Mouse (Mus musculus): ENCODE results near the gene Grin2b. TPM values are rescaled to one million over a fixed set of nuclear protein-coding genes. Genes with fewer than 3 reads are reported as not detected.

Grin2b gene
- polyA plus RNA-seq, 1 experiment: 76.8 TPM

DNA sequence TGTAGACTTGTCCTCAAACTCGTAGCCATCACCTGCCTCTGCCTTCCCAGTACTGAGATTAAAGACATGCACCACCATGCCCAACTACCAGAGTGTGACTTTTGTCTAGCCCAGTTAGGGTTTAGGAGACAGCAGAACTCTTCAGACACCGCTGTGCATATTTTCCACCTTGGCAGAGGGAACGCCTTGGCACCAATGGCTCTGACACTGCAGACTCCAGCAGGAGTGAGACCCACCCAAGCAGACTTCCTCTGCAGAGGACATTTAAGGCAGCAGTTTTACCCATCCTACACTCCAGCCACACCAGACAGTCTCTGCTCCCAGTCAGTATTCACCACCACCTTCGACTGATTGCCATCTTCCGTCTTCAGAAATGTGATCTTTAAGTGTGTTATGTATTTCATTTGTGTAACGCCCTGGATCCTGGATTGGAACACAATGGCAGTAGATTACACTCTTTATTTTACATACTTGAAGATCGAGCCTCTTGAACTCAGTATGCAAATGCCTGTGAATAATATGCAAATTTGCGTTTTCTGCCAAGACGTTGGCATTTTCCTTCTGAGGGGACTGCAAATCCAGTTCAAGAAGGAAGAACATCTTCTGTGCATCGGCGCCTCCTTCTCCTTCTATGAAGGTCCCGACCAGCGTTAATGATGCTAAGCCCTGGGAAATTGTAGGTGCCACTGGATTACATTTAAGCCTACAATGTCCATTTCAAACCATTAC lies 100.8 kb downstream of the Grin2b start:
- WGBS: 52% methylated on average over 13 of the region's 13 CpGs
- Histone ChIP-seq H3K4me1 (ENCODE audit: control insufficient read depth, insufficient read depth, low read length) (peaks cover 5% of the 10 kb centered on the region; the same call in 1 of the 2 replicates), H3K27ac (ENCODE audit: insufficient read depth, low read depth, low read length) (no peak overlapping the region)

DNA sequence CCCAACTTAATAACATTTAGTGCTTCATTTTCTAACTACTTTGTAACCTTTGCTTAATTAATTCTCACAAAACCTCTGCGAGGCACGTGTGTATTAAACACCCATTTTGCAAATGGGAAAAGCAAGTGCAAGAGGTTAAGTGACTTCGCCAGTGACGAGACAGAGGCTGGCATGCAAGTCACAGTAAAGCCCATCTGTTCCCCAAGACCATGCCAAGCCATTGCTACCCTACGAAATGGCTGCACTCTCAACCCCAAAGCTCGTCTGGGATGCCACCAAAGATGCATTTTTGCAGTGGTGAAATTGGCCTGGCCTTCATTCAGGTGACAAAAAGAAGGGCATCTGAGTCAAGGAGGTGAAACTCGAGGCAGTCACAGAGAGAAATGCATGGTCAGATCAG lies 103.2 kb downstream of the Grin2b start:
- Histone ChIP-seq H3K4me1 (ENCODE audit: control insufficient read depth, insufficient read depth, low read length) (peaks cover 5% of the 10 kb centered on the region; the same call in 1 of the 2 replicates), H3K4me3 (ENCODE audit: insufficient read depth, low read depth, low read length) (no peak overlapping the region), H3K27ac (ENCODE audit: insufficient read depth, low read depth, low read length) (no peak overlapping the region)
- TF ChIP-seq POLR2A (IDR thresholded peaks at IDR 0.05; ENCODE audit: insufficient read depth, low read depth, low read length) (no peak), CTCF (IDR thresholded peaks at IDR 0.05; ENCODE audit: insufficient read depth, low read depth, low read length) (no peak)
- 79% methylated on average over 7 of the region's 7 CpGs for WGBS

More for the DNA sequence above, 100.8 kb downstream of the Grin2b start:
- H3K4me3 ChIP-seq (ENCODE audit: insufficient read depth, low read depth, low read length): no peak overlapping the region
- TF ChIP-seq POLR2A (IDR thresholded peaks at IDR 0.05; ENCODE audit: insufficient read depth, low read depth, low read length): no peak

DNA sequence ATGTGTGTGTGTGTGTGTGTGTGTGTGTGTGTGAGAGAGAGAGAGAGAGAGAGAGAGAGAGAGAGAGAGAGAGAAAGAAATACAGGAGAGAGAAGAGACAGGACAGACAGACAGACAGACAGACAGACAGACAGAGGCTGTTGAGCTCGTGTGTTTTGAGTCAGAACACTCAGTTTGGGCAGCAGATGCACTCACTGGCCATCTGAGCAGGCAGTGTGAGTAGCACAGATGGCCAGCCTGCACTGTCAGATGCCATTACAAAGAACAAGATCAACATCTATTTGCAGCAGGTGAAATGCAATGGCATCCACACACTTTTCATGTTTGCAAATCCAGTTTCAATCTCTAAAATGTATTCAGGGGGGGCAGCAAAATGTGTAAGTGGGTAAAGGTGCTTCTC lies 120.0 kb downstream of the Grin2b start:
- peaks cover 8% of the 10 kb centered on the region; the same call in 1 of the 2 replicates for H3K4me1 ChIP-seq (ENCODE audit: control insufficient read depth, insufficient read depth, low read length)
- no peak overlapping the region for H3K27ac ChIP-seq (ENCODE audit: insufficient read depth, low read depth, low read length)
- 46% methylated on average over 1 of the region's 1 CpGs for WGBS
- H3K4me3 ChIP-seq (ENCODE audit: insufficient read depth, low read depth, low read length): no peak overlapping the region
- TF ChIP-seq CTCF (IDR thresholded peaks at IDR 0.05; ENCODE audit: insufficient read depth, low read depth, low read length) (no peak), POLR2A (IDR thresholded peaks at IDR 0.05; ENCODE audit: insufficient read depth, low read depth, low read length) (no peak)

DNA sequence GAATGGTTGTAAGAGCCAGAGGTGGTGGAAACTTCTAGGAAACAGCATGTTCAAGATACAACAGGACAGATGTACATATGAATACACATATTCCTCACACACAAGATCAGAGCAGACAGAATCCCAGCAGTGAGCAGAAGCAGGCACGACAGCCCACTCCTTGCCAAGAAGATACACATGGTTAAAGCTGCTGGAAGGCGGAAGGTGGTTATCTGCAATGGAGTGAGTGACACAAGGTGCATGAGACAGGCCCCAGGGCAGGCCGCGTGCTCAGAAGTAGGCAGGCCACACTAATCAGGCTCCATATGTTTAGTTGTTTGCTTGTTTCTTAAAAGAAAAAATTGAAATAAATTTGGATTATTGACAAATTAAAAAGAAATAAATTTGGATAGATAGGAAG lies 123.0 kb downstream of the Grin2b start:
- H3K4me1 ChIP-seq (ENCODE audit: control insufficient read depth, insufficient read depth, low read length): peaks cover 13% of the 10 kb centered on the region; the same call in 1 of the 2 replicates
- 60% methylated on average over 4 of the region's 4 CpGs for WGBS
- H3K4me3 ChIP-seq (ENCODE audit: insufficient read depth, low read depth, low read length): no peak overlapping the region
- TF ChIP-seq CTCF (IDR thresholded peaks at IDR 0.05; ENCODE audit: insufficient read depth, low read depth, low read length): no peak
- no peak for TF ChIP-seq POLR2A (IDR thresholded peaks at IDR 0.05; ENCODE audit: insufficient read depth, low read depth, low read length)
- no peak overlapping the region for H3K27ac ChIP-seq (ENCODE audit: insufficient read depth, low read depth, low read length)

DNA sequence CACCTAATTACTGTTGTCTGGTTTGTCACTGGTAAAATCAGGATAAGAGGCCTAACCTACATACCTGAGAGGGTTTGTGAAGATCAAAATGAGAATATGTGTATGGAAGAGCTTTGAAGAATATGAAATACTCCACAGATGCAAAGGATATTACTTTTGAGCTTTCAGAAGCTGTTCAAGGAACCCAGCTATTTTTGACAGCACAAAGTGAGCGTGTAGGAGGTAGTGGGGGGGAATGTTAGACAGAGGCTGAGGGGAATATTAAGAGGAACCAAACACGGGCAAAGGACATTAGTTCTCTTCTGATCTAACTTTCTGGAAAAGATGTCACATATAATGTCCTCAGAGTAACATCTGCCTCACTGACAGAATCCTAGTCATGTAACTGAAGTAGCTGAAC lies 125.2 kb downstream of the Grin2b start:
- peaks cover 16% of the 10 kb centered on the region; the same call in 1 of the 2 replicates for H3K4me1 ChIP-seq (ENCODE audit: control insufficient read depth, insufficient read depth, low read length)
- TF ChIP-seq POLR2A (IDR thresholded peaks at IDR 0.05; ENCODE audit: insufficient read depth, low read depth, low read length) (no peak), CTCF (IDR thresholded peaks at IDR 0.05; ENCODE audit: insufficient read depth, low read depth, low read length) (no peak)
- WGBS: 61% methylated on average over 2 of the region's 2 CpGs
- no peak overlapping the region for H3K4me3 ChIP-seq (ENCODE audit: insufficient read depth, low read depth, low read length)
- H3K27ac ChIP-seq (ENCODE audit: insufficient read depth, low read depth, low read length): no peak overlapping the region

DNA sequence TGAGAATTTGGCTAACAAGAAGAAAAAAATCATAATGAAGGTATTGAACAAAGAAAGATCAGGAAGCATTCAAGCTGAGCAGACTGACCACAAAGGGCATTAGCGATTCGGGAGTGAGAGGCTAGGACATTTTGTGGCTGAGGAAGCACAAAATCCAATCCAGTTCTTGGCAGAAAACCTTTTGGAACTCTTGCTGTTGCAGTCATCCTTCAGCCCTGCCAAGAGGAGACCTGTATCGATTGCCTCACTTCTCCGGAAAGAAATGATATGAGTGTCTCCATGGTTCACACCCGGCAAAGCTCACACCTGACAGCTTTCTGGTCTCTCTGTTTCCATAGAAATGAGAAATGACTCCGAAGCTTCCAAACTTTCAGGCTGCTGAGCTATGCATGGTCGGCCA lies 127.2 kb downstream of the Grin2b start:
- no peak for TF ChIP-seq CTCF (IDR thresholded peaks at IDR 0.05; ENCODE audit: insufficient read depth, low read depth, low read length)
- TF ChIP-seq POLR2A (IDR thresholded peaks at IDR 0.05; ENCODE audit: insufficient read depth, low read depth, low read length): no peak

DNA sequence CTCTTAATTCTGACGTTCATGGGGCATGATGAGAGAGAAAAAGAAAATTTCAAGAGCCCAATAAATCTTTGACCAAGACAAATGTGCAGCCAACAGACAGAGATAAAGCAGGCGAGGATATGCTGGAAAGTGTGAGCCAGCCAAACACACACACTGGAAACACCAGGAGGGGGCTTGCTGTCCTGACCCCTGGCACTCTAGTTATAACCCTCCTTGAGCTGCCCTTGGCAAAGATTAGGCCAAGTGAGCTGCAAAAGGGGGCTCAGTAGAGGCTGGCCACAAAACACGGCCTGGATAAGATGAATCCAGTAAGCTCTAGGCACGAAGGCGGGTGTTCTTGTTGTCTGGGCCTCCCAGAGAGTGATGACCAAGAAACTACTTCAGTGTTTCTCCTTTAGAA lies 128.8 kb downstream of the Grin2b start:
- Histone ChIP-seq H3K27ac (ENCODE audit: insufficient read depth, low read depth, low read length) (no peak overlapping the region), H3K4me1 (ENCODE audit: control insufficient read depth, insufficient read depth, low read length) (peaks cover 19% of the 10 kb centered on the region; the same call in 1 of the 2 replicates), H3K4me3 (ENCODE audit: insufficient read depth, low read depth, low read length) (no peak overlapping the region)
- TF ChIP-seq CTCF (IDR thresholded peaks at IDR 0.05; ENCODE audit: insufficient read depth, low read depth, low read length): no peak
- TF ChIP-seq POLR2A (IDR thresholded peaks at IDR 0.05; ENCODE audit: insufficient read depth, low read depth, low read length): no peak
- 82% methylated on average over 5 of the region's 5 CpGs for WGBS

More for the DNA sequence above, 127.2 kb downstream of the Grin2b start:
- WGBS: 34% methylated on average over 7 of the region's 7 CpGs
- H3K4me1 ChIP-seq (ENCODE audit: control insufficient read depth, insufficient read depth, low read length): peaks cover 19% of the 10 kb centered on the region; the same call in 1 of the 2 replicates
- H3K27ac ChIP-seq (ENCODE audit: insufficient read depth, low read depth, low read length): no peak overlapping the region
- H3K4me3 ChIP-seq (ENCODE audit: insufficient read depth, low read depth, low read length): no peak overlapping the region

DNA sequence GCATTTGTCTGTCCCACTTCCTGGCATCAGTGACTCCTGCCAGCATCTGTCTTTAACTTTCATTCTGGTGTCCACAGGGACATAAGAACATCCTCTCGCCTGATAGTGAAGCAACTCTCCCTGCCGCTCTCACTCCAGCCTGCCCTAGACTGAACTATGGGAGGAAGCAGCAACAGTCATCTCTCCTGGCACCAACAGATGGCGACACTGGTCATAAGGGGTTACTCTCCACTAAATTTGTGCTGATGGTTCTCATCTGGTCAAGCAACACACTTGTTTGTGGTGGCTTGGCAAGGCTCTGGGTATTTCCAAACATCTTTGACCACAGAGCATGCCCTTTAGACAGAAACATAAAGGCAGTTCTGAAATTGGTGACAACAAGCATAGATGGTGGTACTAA lies 130.9 kb downstream of the Grin2b start:
- no peak for TF ChIP-seq CTCF (IDR thresholded peaks at IDR 0.05; ENCODE audit: insufficient read depth, low read depth, low read length)
- no peak for TF ChIP-seq POLR2A (IDR thresholded peaks at IDR 0.05; ENCODE audit: insufficient read depth, low read depth, low read length)
- Histone ChIP-seq H3K27ac (ENCODE audit: insufficient read depth, low read depth, low read length) (no peak overlapping the region), H3K4me3 (ENCODE audit: insufficient read depth, low read depth, low read length) (no peak overlapping the region), H3K4me1 (ENCODE audit: control insufficient read depth, insufficient read depth, low read length) (peaks cover 19% of the 10 kb centered on the region; the same call in 1 of the 2 replicates)
- 77% methylated on average over 3 of the region's 3 CpGs for WGBS

DNA sequence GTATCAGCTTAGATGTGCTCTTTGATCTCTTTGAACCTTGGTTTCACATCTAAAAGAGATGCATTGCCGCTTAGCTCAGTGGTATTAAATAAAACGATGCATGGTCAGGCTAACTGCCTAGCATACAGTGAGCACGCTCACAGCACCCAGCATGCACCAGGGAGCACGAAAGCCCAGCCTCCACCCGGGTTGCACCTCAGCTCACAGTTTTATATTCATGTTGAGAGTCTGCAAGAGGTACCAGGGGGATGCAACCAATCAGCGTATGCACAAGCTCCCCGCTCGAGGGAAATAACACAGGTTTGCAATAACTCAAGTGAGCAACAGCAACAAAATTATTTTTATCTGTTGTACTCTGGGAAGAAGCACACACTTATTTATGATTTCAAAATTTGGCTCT lies 131.5 kb downstream of the Grin2b start:
- Histone ChIP-seq H3K4me3 (ENCODE audit: insufficient read depth, low read depth, low read length) (no peak overlapping the region), H3K27ac (ENCODE audit: insufficient read depth, low read depth, low read length) (no peak overlapping the region), H3K4me1 (ENCODE audit: control insufficient read depth, insufficient read depth, low read length) (peaks cover 16% of the 10 kb centered on the region; the same call in 1 of the 2 replicates)
- no peak for TF ChIP-seq CTCF (IDR thresholded peaks at IDR 0.05; ENCODE audit: insufficient read depth, low read depth, low read length)
- no peak for TF ChIP-seq POLR2A (IDR thresholded peaks at IDR 0.05; ENCODE audit: insufficient read depth, low read depth, low read length)
- 73% methylated on average over 8 of the region's 8 CpGs for WGBS

Measured in olfactory bulb, adult 2 months (tissue).